Mouse (Mus musculus) olfactory bulb, adult 2 months (tissue): ENCODE data around the gene Olfr672.

ENCODE experiments used
- CTCF ChIP-seq: fragments of 200-500 bp; IDR thresholded peaks from 2 replicates; pipeline ENCODE4 v1.5.1; 2012; ENCODE audit warnings: low read depth, mild to moderate bottlenecking, low read length, moderate library complexity; ENCODE audit not compliant: insufficient read depth
- POLR2A ChIP-seq: fragments of 200-500 bp; IDR thresholded peaks from 2 replicates; pipeline ENCODE4 v1.6.1; 2012; ENCODE audit warnings: mild to moderate bottlenecking, low read depth, low read length, moderate library complexity; ENCODE audit not compliant: insufficient read depth

DNA sequence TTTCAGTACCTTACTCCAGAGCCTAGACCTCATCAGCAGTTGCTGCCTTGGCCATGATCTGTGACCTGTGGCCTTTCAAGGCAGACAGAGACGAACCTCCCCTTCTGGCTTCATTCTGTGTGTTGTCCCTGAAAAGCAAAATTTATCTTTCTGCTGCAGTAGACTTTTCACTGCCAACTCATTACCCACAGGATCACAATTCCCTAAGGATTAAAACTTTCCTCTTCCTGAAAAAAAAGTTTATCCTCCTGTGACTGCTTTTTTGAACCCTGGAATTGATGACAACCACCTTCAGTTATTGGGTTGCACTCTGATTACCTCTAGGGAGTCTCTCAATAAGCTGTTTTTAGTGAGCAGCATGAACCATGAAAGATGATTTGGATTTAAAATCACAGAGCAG, 39.3 kb downstream of the Olfr672 start, which contains the start of gene Olfr670:
- no peak for TF ChIP-seq CTCF
- TF ChIP-seq POLR2A = no peak
